Mouse (Mus musculus): Measurements from ENCODE around the gene Prpf40b. TPM values are rescaled to one million over a fixed set of nuclear protein-coding genes. Genes with fewer than 3 reads are reported as not detected.

Gene Prpf40b
- polyA plus RNA-seq, 1 experiment from 2014 or later: 42.0 TPM

Other genes with a start within 250 kb of the Prpf40b start
- 17.1 and 20.6 TPM in 2 replicates for gene Prph, start 239.9 kb upstream of the Prpf40b start, polyA plus RNA-seq (2014; fragmentation: Nextera tagmentation; extraction: Ambion mirVana)
- gene Troap, start 220.5 kb upstream of the Prpf40b start, polyA plus RNA-seq (2014; fragmentation: Nextera tagmentation; extraction: Ambion mirVana): 20.6 and 23.8 TPM in 2 replicates
- 1.0 and 1.1 TPM in 2 replicates for gene C1ql4, start 207.3 kb upstream of the Prpf40b start, polyA plus RNA-seq (2014; fragmentation: Nextera tagmentation; extraction: Ambion mirVana)
- gene Dnajc22, start 201.9 kb upstream of the Prpf40b start, polyA plus RNA-seq (2014; fragmentation: Nextera tagmentation; extraction: Ambion mirVana): 0.18 and 0.56 TPM in 2 replicates
- gene Spats2, start 169.2 kb upstream of the Prpf40b start, polyA plus RNA-seq (2014; fragmentation: Nextera tagmentation; extraction: Ambion mirVana): 59.6 and 68.5 TPM in 2 replicates
- 0.18 and 0.25 TPM in 2 replicates for gene Kcnh3, start 70.2 kb upstream of the Prpf40b start, polyA plus RNA-seq (2014; fragmentation: Nextera tagmentation; extraction: Ambion mirVana)
- gene Mcrs1, start 43.1 kb upstream of the Prpf40b start, polyA plus RNA-seq (2014; fragmentation: Nextera tagmentation; extraction: Ambion mirVana): 161 and 172 TPM in 2 replicates
- gene Fam186b, start 801 bp downstream of the Prpf40b start, polyA plus RNA-seq (2014; fragmentation: Nextera tagmentation; extraction: Ambion mirVana): 0.08 and 0.10 TPM in 2 replicates
- gene Fmnl3, start 75.4 kb downstream of the Prpf40b start, polyA plus RNA-seq (2014; fragmentation: Nextera tagmentation; extraction: Ambion mirVana): 17.1 and 17.6 TPM in 2 replicates
- 225 and 228 TPM in 2 replicates for gene Tmbim6, start 97.8 kb downstream of the Prpf40b start, polyA plus RNA-seq (2014; fragmentation: Nextera tagmentation; extraction: Ambion mirVana)
- 9.0 and 9.7 TPM in 2 replicates for gene Nckap5l, start 162.7 kb downstream of the Prpf40b start, polyA plus RNA-seq (2014; fragmentation: Nextera tagmentation; extraction: Ambion mirVana)
- 15.1 and 16.7 TPM in 2 replicates for gene Bcdin3d, start 179.6 kb downstream of the Prpf40b start, polyA plus RNA-seq (2014; fragmentation: Nextera tagmentation; extraction: Ambion mirVana)
- gene Faim2, start 233.1 kb downstream of the Prpf40b start, polyA plus RNA-seq (2014; fragmentation: Nextera tagmentation; extraction: Ambion mirVana): 0.24 and 0.66 TPM in 2 replicates

All from embryonic facial prominence, embryonic 11.5 days (tissue).